Mouse (Mus musculus): ENCODE data around the gene Krtcap2.
A peak's percentile ranks its signal among the peaks of the same experiment; 100 is the strongest.

The Krtcap2 gene

GRCm38 (mm10) chr3:89218271-89218670, 27.5 kb upstream of the Krtcap2 start:
- peaks cover 41% of the 10 kb centered on the region for H3K36me3 ChIP-seq (ENCODE audit: insufficient read depth, low read length)
- TF ChIP-seq CTCF (conservative IDR thresholded peaks at IDR 0.05; ENCODE audit: low read length) (no peak), POU5F1 (IDR thresholded peaks at IDR 0.05; ENCODE audit: borderline replicate concordance, low read length) (no peak), NANOG (IDR thresholded peaks at IDR 0.05; ENCODE audit: borderline replicate concordance, low read length) (no peak)
- peaks cover 52% of the 10 kb centered on the region for H3K4me1 ChIP-seq (replicated peaks; ENCODE audit: low read depth, low read length)
- H3K9me3 ChIP-seq (ENCODE audit: low read length) = no peaks in the 10 kb centered on the region
- peaks cover 10% of the 10 kb centered on the region; the same call in 1 of the 2 replicates for H3K27me3 ChIP-seq (ENCODE audit: insufficient read depth, low read length)
- H3K4me3 ChIP-seq (replicated peaks; ENCODE audit: low read length) = no peak overlapping the region

GRCm38 (mm10) chr3:89219546-89219945, 26.2 kb upstream of the Krtcap2 start:
- H3K36me3 ChIP-seq (ENCODE audit: insufficient read depth, low read length) = peaks cover 49% of the 10 kb centered on the region
- peaks cover 62% of the 10 kb centered on the region for H3K4me1 ChIP-seq (replicated peaks; ENCODE audit: low read depth, low read length)
- H3K9me3 ChIP-seq (ENCODE audit: low read length) = no peaks in the 10 kb centered on the region
- H3K4me3 ChIP-seq (replicated peaks; ENCODE audit: low read length) = no peak overlapping the region
- TF ChIP-seq NANOG (IDR thresholded peaks at IDR 0.05; ENCODE audit: borderline replicate concordance, low read length) (no peak), CTCF (conservative IDR thresholded peaks at IDR 0.05; ENCODE audit: low read length) (no peak), POU5F1 (IDR thresholded peaks at IDR 0.05; ENCODE audit: borderline replicate concordance, low read length) (no peak)
- peaks cover 10% of the 10 kb centered on the region; the same call in 1 of the 2 replicates for H3K27me3 ChIP-seq (ENCODE audit: insufficient read depth, low read length)

DNA sequence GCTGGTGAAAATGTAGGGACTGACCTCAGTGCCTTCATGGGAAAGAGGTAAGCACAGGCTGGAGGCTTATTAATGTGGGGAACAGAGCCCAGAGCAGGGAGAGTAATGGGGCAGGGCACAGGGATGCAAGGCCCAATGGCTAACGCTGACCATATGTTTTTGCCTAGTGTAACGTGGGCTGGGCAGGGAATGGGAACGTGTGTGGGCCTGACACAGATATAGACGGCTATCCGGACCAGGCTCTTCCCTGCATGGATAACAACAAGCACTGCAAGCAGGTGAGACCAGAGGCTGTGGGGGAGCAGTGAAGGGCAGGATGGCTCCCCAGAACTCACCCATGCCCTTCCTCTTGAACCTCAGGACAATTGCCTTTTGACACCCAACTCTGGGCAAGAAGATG, 24.6 kb upstream of the Krtcap2 start:
- H3K4me1 ChIP-seq (replicated peaks; ENCODE audit: low read depth, low read length) = peaks cover 61% of the 10 kb centered on the region

DNA sequence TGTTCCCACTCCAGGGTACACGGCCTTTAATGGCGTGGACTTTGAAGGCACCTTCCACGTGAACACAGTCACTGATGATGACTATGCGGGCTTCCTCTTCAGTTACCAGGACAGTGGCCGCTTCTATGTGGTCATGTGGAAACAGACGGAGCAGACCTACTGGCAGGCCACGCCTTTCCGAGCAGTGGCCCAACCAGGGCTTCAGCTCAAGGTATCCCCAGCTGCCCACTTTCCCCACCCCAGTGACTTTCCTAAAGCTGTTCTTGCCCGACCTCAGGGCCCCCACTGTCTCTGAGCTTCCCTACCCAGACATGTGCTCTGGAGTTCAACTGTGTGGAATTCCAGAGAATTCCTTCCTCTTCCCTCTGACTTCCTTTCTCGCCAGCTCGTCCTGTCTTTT, 21.0 kb upstream of the Krtcap2 start:
- peaks cover 75% of the 10 kb centered on the region for H3K4me1 ChIP-seq (replicated peaks; ENCODE audit: low read depth, low read length)
- H3K4me3 ChIP-seq (replicated peaks; ENCODE audit: low read length) = peak overlapping the region; percentile 80
- TF ChIP-seq NANOG (IDR thresholded peaks at IDR 0.05; ENCODE audit: borderline replicate concordance, low read length) = no peak
- TF ChIP-seq POU5F1 (IDR thresholded peaks at IDR 0.05; ENCODE audit: borderline replicate concordance, low read length) = no peak
- no peak for TF ChIP-seq CTCF (conservative IDR thresholded peaks at IDR 0.05; ENCODE audit: low read length)
- H3K36me3 ChIP-seq (ENCODE audit: insufficient read depth, low read length) = peaks cover 29% of the 10 kb centered on the region
- no peaks in the 10 kb centered on the region for H3K9me3 ChIP-seq (ENCODE audit: low read length)
- no peaks in the 10 kb centered on the region for H3K27me3 ChIP-seq (ENCODE audit: insufficient read depth, low read length)

More for the DNA sequence above, 24.6 kb upstream of the Krtcap2 start:
- Histone ChIP-seq H3K9me3 (ENCODE audit: low read length) (no peaks in the 10 kb centered on the region), H3K4me3 (replicated peaks; ENCODE audit: low read length) (no peak overlapping the region), H3K27me3 (ENCODE audit: insufficient read depth, low read length) (peaks cover 10% of the 10 kb centered on the region; the same call in 1 of the 2 replicates), H3K36me3 (ENCODE audit: insufficient read depth, low read length) (peaks cover 49% of the 10 kb centered on the region)
- no peak for TF ChIP-seq CTCF (conservative IDR thresholded peaks at IDR 0.05; ENCODE audit: low read length)
- no peak for TF ChIP-seq POU5F1 (IDR thresholded peaks at IDR 0.05; ENCODE audit: borderline replicate concordance, low read length)
- no peak for TF ChIP-seq NANOG (IDR thresholded peaks at IDR 0.05; ENCODE audit: borderline replicate concordance, low read length)

- Histone ChIP-seq H3K4me3 (replicated peaks; ENCODE audit: low read length) (peak overlapping the region; percentile 80), H3K36me3 (ENCODE audit: insufficient read depth, low read length) (peaks cover 24% of the 10 kb centered on the region), H3K4me1 (replicated peaks; ENCODE audit: low read depth, low read length) (peaks cover 78% of the 10 kb centered on the region), H3K9me3 (ENCODE audit: low read length) (no peaks in the 10 kb centered on the region), H3K27me3 (ENCODE audit: insufficient read depth, low read length) (peaks cover 4% of the 10 kb centered on the region; the same call in 1 of the 2 replicates)
- TF ChIP-seq NANOG (IDR thresholded peaks at IDR 0.05; ENCODE audit: borderline replicate concordance, low read length) = no peak
- no peak for TF ChIP-seq CTCF (conservative IDR thresholded peaks at IDR 0.05; ENCODE audit: low read length)
- TF ChIP-seq POU5F1 (IDR thresholded peaks at IDR 0.05; ENCODE audit: borderline replicate concordance, low read length) = no peak
Observed at GRCm38 (mm10) chr3:89225321-89225815, 20.4 kb upstream of the Krtcap2 start.

- Histone ChIP-seq H3K4me1 (replicated peaks; ENCODE audit: low read depth, low read length) (peaks cover 78% of the 10 kb centered on the region), H3K36me3 (ENCODE audit: insufficient read depth, low read length) (peaks cover 22% of the 10 kb centered on the region), H3K4me3 (replicated peaks; ENCODE audit: low read length) (peak overlapping the region; percentile 80), H3K9me3 (ENCODE audit: low read length) (no peaks in the 10 kb centered on the region), H3K27me3 (ENCODE audit: insufficient read depth, low read length) (peaks cover 10% of the 10 kb centered on the region)
- TF ChIP-seq POU5F1 (IDR thresholded peaks at IDR 0.05; ENCODE audit: borderline replicate concordance, low read length) = peak; percentile 74; the same call in 1 of the 2 replicates
- no peak for TF ChIP-seq NANOG (IDR thresholded peaks at IDR 0.05; ENCODE audit: borderline replicate concordance, low read length)
Observed at GRCm38 (mm10) chr3:89225918-89226317, 19.8 kb upstream of the Krtcap2 start.

DNA sequence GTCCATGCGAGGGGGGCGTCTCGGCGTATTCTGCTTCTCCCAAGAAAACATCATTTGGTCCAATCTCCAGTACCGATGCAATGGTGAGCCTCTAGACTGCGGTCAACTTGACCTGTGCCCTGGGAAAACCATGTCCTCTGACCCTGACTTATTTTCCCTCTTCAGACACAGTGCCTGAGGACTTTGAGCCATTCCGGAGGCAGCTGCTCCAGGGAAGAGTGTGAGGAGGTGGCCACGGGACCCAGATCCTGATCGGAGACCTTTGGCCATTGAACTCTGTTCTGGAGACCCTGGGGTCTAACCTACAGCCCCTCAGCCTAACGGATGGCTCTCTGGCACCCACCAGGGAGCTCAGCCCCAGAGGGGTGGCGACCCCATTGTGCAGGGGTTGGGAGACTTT, 19.4 kb upstream of the Krtcap2 start:
- Histone ChIP-seq H3K27me3 (ENCODE audit: insufficient read depth, low read length) (peaks cover 12% of the 10 kb centered on the region), H3K9me3 (ENCODE audit: low read length) (no peaks in the 10 kb centered on the region), H3K4me3 (replicated peaks; ENCODE audit: low read length) (peak overlapping the region; percentile 80), H3K36me3 (ENCODE audit: insufficient read depth, low read length) (peaks cover 18% of the 10 kb centered on the region), H3K4me1 (replicated peaks; ENCODE audit: low read depth, low read length) (peaks cover 73% of the 10 kb centered on the region)
- TF ChIP-seq CTCF (conservative IDR thresholded peaks at IDR 0.05; ENCODE audit: low read length) = no peak
- no peak for TF ChIP-seq POU5F1 (IDR thresholded peaks at IDR 0.05; ENCODE audit: borderline replicate concordance, low read length)

GRCm38 (mm10) chr3:89226900-89227299, 18.9 kb upstream of the Krtcap2 start, which contains the start of gene Mtx1:
Gene Mtx1, minus strand, starts transcription at chr3:89227088.
- H3K4me1 ChIP-seq (replicated peaks; ENCODE audit: low read depth, low read length) = peaks cover 73% of the 10 kb centered on the region
- H3K4me3 ChIP-seq (replicated peaks; ENCODE audit: low read length) = peak within 1 kb of the TSS; percentile 80
- H3K27me3 ChIP-seq (ENCODE audit: insufficient read depth, low read length) = peaks cover 17% of the 10 kb centered on the region
- H3K9me3 ChIP-seq (ENCODE audit: low read length) = no peaks in the 10 kb centered on the region
- TF ChIP-seq POU5F1 (IDR thresholded peaks at IDR 0.05; ENCODE audit: borderline replicate concordance, low read length) (no peak), NANOG (IDR thresholded peaks at IDR 0.05; ENCODE audit: borderline replicate concordance, low read length) (no peak), CTCF (conservative IDR thresholded peaks at IDR 0.05; ENCODE audit: low read length) (no peak)
- peaks cover 16% of the 10 kb centered on the region for H3K36me3 ChIP-seq (ENCODE audit: insufficient read depth, low read length)

All from E14TG2a.4 (cell line).